Mouse (Mus musculus) stomach, embryonic 16.5 days (tissue): ENCODE measurements around the gene Krt87. TPM values are rescaled to one million over a fixed set of nuclear protein-coding genes. Genes with fewer than 3 reads are reported as not detected.

ENCODE experiments used
- ATAC-seq: fragments of 200-750 bp; cut with Nextera tagmentation; 2 replicates; pipeline ENCODE4 v1.8.0; 2017; ENCODE audit warnings: moderate number of reproducible peaks, moderate TSS enrichment; ENCODE audit not compliant: insufficient read depth, low FRiP score
- H3K27ac ChIP-seq: fragments of 300-500 bp; sonication (generic); 2 replicates; pipeline ENCODE4 v1.5.1; 2014; ENCODE audit warnings: low read length
- H3K27me3 ChIP-seq: fragments of 300-500 bp; sonication (generic); 2 replicates; pipeline ENCODE4 v1.6.1; 2014; ENCODE audit warnings: low read length, control low read depth, mixed read lengths; ENCODE audit not compliant: control insufficient read depth, insufficient read depth
- H3K36me3 ChIP-seq: fragments of 300-500 bp; sonication (generic); 2 replicates; pipeline ENCODE4 v1.6.1; 2014; ENCODE audit warnings: low read length; ENCODE audit not compliant: control insufficient read depth, insufficient read depth
- H3K4me1 ChIP-seq: fragments of 300-500 bp; sonication (generic); 2 replicates; pipeline ENCODE4 v1.6.1; 2014; ENCODE audit warnings: low read length, control low read depth, mixed read lengths; ENCODE audit not compliant: control insufficient read depth, insufficient read depth
- H3K4me2 ChIP-seq: fragments of 300-500 bp; sonication (generic); 2 replicates; pipeline ENCODE4 v1.6.1; 2014; ENCODE audit warnings: low read depth, low read length, mixed read lengths
- H3K4me3 ChIP-seq: fragments of 300-500 bp; sonication (generic); replicated peaks from 2 replicates; pipeline ENCODE4 v1.5.1; 2014; ENCODE audit warnings: mild to moderate bottlenecking, low read length
- H3K9ac ChIP-seq: fragments of 300-500 bp; sonication (generic); 2 replicates; pipeline ENCODE4 v1.6.1; 2014; ENCODE audit warnings: low read length
- H3K9me3 ChIP-seq: fragments of 300-500 bp; sonication (generic); replicated peaks from 2 replicates; pipeline ENCODE4 v1.6.1; 2016; ENCODE audit warnings: low read length, control low read depth; ENCODE audit not compliant: control insufficient read depth
- WGBS: fragments of 180-500 bp; shearing (Covaris S2); extraction: QIAGEN DNeasy Blood & Tissue Kit; methylation state at CpG from one replicate; pipeline ENCODE4 v1.1.7; 2014; 5-methylcytosine and 5-hydroxymethylcytosine counted together
- polyA plus RNA-seq: library from polyadenylated mRNA; unstranded; fragments of >200 nt; fragmentation: Nextera tagmentation; extraction: Ambion mirVana; gene quantifications from 2 replicates; pipeline ENCODE4 v1.2.1, GENCODE M21; 2015

Gene Krt87
- polyA plus RNA-seq, 1 experiment from 2014 or later: 0.26 TPM

DNA sequence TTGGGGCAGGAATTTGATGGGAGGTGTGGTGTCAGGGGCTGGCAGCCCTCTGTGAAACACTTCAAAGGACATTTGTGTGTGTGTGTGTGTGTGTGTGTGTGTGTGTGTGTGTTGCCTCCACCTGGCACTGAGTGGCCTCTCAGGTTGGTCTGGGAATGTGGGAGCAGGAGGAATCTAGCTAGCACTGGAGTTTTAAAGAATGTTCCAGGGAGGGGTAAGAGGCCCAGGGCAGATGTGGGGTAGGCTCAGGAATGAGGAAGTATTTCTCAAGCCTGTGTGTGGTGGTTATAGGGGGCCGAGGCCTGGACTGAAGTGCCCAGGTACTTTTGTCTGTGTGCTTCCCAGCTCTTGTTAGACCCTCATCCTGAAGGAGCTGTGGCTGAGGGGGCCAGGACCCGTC is 27.8 kb downstream of the Krt87 start, which contains the start of gene Krt7:
Krt7 (plus strand) TSS at position 269 of the 400 bp plus-strand sequence.
- Histone ChIP-seq H3K36me3 (no peaks in the 10 kb centered on the region), H3K4me3 (peak within 1 kb of the TSS; percentile 49), H3K27ac (peak within 1 kb of the TSS; percentile 87), H3K9ac (peak within 1 kb of the TSS; percentile 80), H3K9me3 (no peaks in the 10 kb centered on the region), H3K27me3 (peaks cover 10% of the 10 kb centered on the region), H3K4me1 (0 out of 2 replicates have a peak, but pooled peaks cover 5% of the 10 kb centered on the region), H3K4me2 (peak within 1 kb of the TSS; percentile 52)
- WGBS: 23% methylated on average over 2 of the region's 2 CpGs
- peak; percentile 59 for ATAC-seq

GRCm38 (mm10) chr15:101398269-101398668 is 40.3 kb downstream of the Krt87 start:
- no peak overlapping the region for H3K4me3 ChIP-seq
- WGBS: 83% methylated on average over 8 of the region's 8 CpGs

GRCm38 (mm10) chr15:101397683-101398082 is 40.9 kb downstream of the Krt87 start:
- no peak overlapping the region for H3K9ac ChIP-seq
- H3K4me3 ChIP-seq: no peak overlapping the region
- no peaks in the 10 kb centered on the region for H3K9me3 ChIP-seq
- no peaks in the 10 kb centered on the region for H3K36me3 ChIP-seq
- peaks cover 4% of the 10 kb centered on the region; the same call in 1 of the 2 replicates for H3K4me1 ChIP-seq
- ATAC-seq: no peak
- H3K27ac ChIP-seq: no peak overlapping the region
- H3K27me3 ChIP-seq: no peaks in the 10 kb centered on the region
- H3K4me2 ChIP-seq: no peak overlapping the region
- 79% methylated on average over 2 of the region's 2 CpGs for WGBS

More at GRCm38 (mm10) chr15:101398269-101398668, 40.3 kb downstream of the Krt87 start:
- Histone ChIP-seq H3K4me2 (no peak overlapping the region), H3K27ac (no peak overlapping the region), H3K9me3 (no peaks in the 10 kb centered on the region), H3K36me3 (no peaks in the 10 kb centered on the region), H3K27me3 (no peaks in the 10 kb centered on the region), H3K4me1 (peaks cover 4% of the 10 kb centered on the region; the same call in 1 of the 2 replicates), H3K9ac (no peak overlapping the region)
- ATAC-seq: no peak

GRCm38 (mm10) chr15:101396921-101397320 is 41.7 kb downstream of the Krt87 start:
- Histone ChIP-seq H3K4me2 (no peak overlapping the region), H3K36me3 (no peaks in the 10 kb centered on the region), H3K9me3 (no peaks in the 10 kb centered on the region), H3K4me1 (no peaks in the 10 kb centered on the region), H3K9ac (no peak overlapping the region), H3K27me3 (no peaks in the 10 kb centered on the region), H3K27ac (no peak overlapping the region), H3K4me3 (no peak overlapping the region)
- WGBS: 63% methylated on average over 3 of the region's 3 CpGs
- no peak for ATAC-seq

GRCm38 (mm10) chr15:101396466-101396865 is 42.1 kb downstream of the Krt87 start:
- H3K4me3 ChIP-seq: no peak overlapping the region
- no peak overlapping the region for H3K9ac ChIP-seq
- no peak overlapping the region for H3K27ac ChIP-seq
- no peak for ATAC-seq
- H3K9me3 ChIP-seq: no peaks in the 10 kb centered on the region
- no peaks in the 10 kb centered on the region for H3K4me1 ChIP-seq
- no peaks in the 10 kb centered on the region for H3K36me3 ChIP-seq
- no peak overlapping the region for H3K4me2 ChIP-seq
- no peaks in the 10 kb centered on the region for H3K27me3 ChIP-seq
- WGBS: 50% methylated on average over 7 of the region's 7 CpGs

GRCm38 (mm10) chr15:101394908-101395307 is 43.7 kb downstream of the Krt87 start:
- no peak overlapping the region for H3K9ac ChIP-seq

DNA sequence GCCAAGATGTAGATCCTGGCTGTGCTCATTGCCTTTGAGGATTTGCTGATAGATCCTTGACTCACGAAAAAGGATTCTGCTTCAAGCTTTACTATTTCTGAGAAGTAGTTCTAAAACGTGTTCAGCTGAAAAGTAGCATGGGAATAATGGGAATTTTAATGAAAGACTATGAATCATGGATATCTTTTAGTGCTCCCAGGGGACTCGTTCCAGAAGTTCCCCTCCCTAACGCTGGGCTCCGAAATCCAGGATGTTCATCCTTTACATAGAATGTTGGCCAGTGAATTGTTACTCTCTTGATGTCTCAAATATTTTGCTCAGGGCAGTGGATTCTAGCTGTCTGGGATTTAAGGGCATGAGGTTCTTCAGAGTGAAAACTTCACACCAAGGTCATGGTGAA is 46.4 kb downstream of the Krt87 start:
- Histone ChIP-seq H3K36me3 (no peaks in the 10 kb centered on the region), H3K9me3 (no peaks in the 10 kb centered on the region), H3K27me3 (no peaks in the 10 kb centered on the region), H3K4me3 (no peak overlapping the region), H3K27ac (no peak overlapping the region), H3K9ac (no peak overlapping the region), H3K4me1 (peaks cover 11% of the 10 kb centered on the region; the same call in 1 of the 2 replicates), H3K4me2 (no peak overlapping the region)
- WGBS: 75% methylated on average over 5 of the region's 5 CpGs
- no peak for ATAC-seq

More at GRCm38 (mm10) chr15:101394908-101395307, 43.7 kb downstream of the Krt87 start:
- whole genome bisulfite sequencing: 62% methylated on average over 7 of the region's 7 CpGs
- no peak for ATAC-seq
- H3K9me3 ChIP-seq: no peaks in the 10 kb centered on the region
- H3K4me3 ChIP-seq: no peak overlapping the region
- H3K4me1 ChIP-seq: peaks cover 3% of the 10 kb centered on the region; the same call in 1 of the 2 replicates
- H3K36me3 ChIP-seq: no peaks in the 10 kb centered on the region
- H3K27me3 ChIP-seq: no peaks in the 10 kb centered on the region
- no peak overlapping the region for H3K27ac ChIP-seq
- H3K4me2 ChIP-seq: no peak overlapping the region

GRCm38 (mm10) chr15:101390203-101390602 is 48.4 kb downstream of the Krt87 start:
- no peak for ATAC-seq

GRCm38 (mm10) chr15:101388034-101388541 is 50.5 kb downstream of the Krt87 start:
- Histone ChIP-seq H3K9ac (no peak overlapping the region), H3K4me2 (no peak overlapping the region), H3K4me1 (peaks cover 15% of the 10 kb centered on the region; the same call in 1 of the 2 replicates), H3K27me3 (no peaks in the 10 kb centered on the region), H3K36me3 (no peaks in the 10 kb centered on the region), H3K27ac (peak overlapping the region; percentile 73), H3K9me3 (no peaks in the 10 kb centered on the region), H3K4me3 (no peak overlapping the region)
- 28% methylated on average over 5 of the region's 5 CpGs for WGBS
- ATAC-seq: no peak; the same call in 1 of the 2 replicates

More at GRCm38 (mm10) chr15:101390203-101390602, 48.4 kb downstream of the Krt87 start:
- H3K27ac ChIP-seq: peak overlapping the region; percentile 62; the same call in 1 of the 2 replicates
- H3K9me3 ChIP-seq: no peaks in the 10 kb centered on the region
- no peak overlapping the region for H3K9ac ChIP-seq
- no peak overlapping the region for H3K4me3 ChIP-seq
- H3K36me3 ChIP-seq: no peaks in the 10 kb centered on the region
- peaks cover 15% of the 10 kb centered on the region; the same call in 1 of the 2 replicates for H3K4me1 ChIP-seq
- no peaks in the 10 kb centered on the region for H3K27me3 ChIP-seq
- H3K4me2 ChIP-seq: no peak overlapping the region
- WGBS: 65% methylated on average over 5 of the region's 5 CpGs
